Mouse (Mus musculus): ENCODE results near the gene Tmem63a. TPM values are rescaled to one million over a fixed set of nuclear protein-coding genes. Genes with fewer than 3 reads are reported as not detected.

Gene Tmem63a
- total RNA-seq, 1 experiment from 2014 or later = 92.4 TPM

GRCm38 (mm10) chr1:181010171-181010932, 68.2 kb downstream of the Tmem63a start:
- no peak for DNase-seq

DNA sequence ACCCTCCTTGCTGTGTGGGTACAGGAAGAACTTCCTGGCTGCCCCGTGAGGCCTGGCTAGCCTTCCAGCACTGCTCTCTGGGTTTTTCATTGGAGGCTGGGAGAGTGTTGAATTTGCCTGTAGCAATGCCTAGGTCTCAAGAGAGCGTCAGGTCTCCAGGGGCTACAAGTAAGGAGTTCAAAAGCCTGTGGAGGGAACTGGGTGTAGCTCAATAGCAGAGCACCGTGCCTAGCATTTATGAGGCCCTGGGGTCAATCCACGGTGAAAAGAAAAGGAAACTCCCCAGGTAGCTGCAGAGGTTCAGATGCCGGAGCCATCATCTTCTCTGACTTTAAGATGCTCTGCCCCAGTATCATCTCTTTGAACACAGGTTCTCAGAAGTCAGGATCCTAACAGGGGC, 69.5 kb downstream of the Tmem63a start:
- DNase-seq = no peak

DNA sequence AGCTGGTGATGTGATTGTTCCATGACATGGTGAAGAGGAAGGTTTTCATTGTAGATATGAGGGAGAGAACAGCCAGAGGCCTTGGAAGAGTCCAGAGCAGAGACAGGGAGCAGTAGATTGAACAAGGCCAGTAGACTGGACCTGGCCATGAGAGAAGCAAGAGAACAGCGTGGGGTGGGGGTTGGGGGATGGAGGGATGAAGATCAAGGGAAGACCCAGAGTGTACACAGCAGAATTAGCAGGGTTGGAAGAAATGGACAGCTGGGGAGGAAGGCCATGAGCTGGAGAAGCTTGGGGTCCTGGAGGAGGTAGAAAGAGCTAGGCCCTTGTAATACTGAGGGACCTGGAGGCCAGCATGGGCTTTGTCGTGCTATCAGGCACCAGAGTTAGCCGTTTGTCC, 70.3 kb downstream of the Tmem63a start:
- no peak for DNase-seq

GRCm38 (mm10) chr1:181013446-181013845, 71.3 kb downstream of the Tmem63a start:
- DNase-seq = no peak

GRCm38 (mm10) chr1:181014731-181015500, 72.8 kb downstream of the Tmem63a start:
- peak; percentile 55 for DNase-seq

DNA sequence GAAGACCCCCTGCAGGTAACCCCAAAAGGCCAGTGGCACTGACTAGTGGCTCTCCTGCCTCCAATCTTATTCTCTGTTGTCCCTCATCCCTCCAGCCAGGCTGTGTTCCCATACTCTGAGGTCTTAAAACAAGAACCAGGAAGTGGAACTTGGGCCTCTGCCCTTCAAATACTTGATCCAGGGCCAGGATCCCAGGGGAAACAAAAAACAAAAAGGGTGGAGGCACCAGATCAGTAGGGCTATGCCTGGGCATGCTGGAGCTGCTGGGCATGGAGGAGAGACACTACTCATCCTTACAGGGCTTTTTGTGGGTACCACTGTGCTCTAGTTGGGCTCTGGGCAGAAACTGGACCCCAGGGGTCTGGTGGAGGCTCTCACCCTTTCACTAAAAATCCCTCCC, 73.4 kb downstream of the Tmem63a start:
- DNase-seq = peak; percentile 50

DNA sequence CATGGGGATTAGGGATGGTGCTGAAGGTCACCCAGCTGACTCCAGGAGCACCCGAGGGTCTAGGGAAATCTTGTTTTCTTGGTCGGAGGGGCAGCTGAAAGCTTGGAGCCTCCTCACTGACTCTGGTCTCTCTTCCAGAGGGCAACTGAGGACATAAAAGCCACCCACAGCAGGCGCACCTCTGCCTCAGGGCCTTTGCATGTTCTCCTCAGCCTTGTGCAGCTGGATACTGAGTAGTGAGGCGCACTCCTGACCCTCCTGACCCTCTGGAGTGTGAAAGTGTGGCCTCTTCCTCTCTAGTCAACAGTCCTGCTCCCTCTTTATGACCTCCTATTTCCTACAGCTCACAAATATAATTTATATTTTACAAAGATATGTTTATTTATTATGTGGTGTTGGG, 73.9 kb downstream of the Tmem63a start:
- no peak for DNase-seq

GRCm38 (mm10) chr1:181016532-181017131, 74.5 kb downstream of the Tmem63a start:
- DNase-seq = peak; percentile 64

- DNase-seq = peak; percentile 85
Measured at GRCm38 (mm10) chr1:181017212-181017711, 75.1 kb downstream of the Tmem63a start.

DNA sequence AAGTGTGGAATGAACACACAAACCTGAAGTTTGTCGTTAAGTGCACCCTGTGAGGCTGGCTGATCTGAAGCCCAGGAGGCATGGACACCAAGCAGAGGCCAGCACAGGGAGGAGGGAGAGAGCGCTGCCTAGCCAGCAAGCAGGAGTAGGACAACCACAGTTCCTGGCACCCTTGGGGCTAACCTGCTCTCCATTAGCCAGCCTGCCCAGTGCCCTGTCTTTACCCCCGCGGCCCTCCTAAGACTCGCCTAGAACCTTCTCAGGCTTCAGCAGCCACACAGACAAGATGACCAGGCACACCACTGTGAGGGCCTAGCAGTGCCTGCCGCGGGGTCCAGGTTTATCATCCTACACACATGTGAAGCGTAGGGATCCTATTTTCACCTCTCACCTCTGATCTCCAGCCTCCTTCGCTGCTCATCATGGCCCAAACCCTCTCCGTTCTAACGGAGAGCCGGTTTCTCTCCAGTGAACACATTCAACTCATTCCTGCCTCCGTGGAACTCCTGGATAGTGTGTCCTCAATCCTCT, 75.8 kb downstream of the Tmem63a start:
- no peak for DNase-seq

DNA sequence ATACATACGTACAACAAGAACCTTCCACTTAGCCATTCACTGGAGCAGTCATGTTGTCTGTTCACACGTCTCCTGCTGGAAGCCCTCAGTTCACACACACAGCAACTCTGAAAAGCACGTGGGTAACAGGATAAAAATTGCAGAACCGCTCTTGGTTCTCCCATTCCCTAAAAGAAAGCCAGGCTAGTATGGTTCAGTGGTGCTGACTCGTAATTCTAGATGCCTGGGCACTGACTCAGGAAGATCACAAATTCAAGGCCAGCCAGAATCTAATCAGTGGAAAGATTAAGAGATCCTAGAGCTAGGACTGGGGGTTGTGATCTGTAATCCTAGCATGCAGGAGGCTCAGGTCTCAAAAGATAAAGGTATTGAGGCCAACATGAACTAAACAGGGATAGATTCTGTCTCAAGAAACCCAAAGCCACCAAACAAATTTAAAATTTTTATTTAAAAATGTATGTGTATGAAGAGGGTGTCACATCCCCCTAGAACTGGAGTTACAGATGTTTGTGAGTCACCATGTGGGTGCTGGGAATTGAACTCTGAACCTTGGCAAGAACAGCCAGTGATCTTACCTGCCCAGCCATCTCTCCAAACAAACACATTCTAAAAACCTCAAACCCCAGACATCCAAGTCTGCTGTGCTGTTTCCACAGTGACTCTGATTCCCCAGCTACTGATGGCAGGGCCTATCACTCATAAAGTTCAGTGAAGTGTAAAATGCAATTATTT, 78.8 kb downstream of the Tmem63a start, which contains the start of gene Ephx1:
Ephx1 (minus strand) TSS at position 149 of the 732 bp plus-strand sequence.
- no peak for DNase-seq

DNA sequence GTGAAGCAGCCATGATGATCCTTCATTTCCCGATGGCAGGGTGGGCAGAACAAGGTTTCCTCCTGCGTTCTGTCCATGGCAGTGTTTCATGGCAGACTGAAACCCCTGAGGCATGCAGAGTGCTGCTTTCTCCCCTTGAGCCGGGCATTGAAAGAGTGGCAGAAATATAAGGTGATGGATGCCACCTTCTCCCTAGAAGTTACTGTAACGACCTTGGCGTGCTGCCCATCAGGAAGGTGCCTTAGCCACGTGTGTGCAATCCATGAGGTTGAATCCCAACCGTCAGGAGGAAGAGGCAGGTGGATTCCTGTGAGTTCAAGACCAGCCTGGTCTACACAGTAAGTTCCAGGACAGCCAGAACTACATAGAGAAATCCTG, 79.3 kb downstream of the Tmem63a start:
- DNase-seq = no peak

DNA sequence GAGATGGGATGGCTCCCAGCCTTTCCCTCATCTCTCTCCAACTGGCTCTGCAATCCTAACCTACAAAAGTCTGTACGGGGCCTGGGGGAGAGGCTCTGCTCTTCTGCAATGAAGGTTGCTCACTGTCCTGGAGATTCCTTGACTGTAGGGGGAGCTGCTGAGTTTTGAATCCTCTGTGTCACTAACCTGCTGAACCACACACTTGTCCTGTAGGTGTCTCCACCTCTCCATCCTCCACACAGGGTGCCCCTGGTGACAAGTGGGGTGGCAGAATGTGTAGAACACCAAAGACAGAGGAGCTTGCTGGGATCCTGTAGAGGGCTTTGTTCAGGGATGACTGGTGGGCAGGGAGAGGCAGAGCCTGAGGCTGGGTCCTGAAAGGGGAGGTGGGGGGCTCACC, 80.1 kb downstream of the Tmem63a start:
- no peak for DNase-seq

Other genes with a start within 250 kb of the Tmem63a start
- gene Mixl1, start 245.3 kb upstream of the Tmem63a start, total RNA-seq (2021) = not detected in 2 replicates
- gene Acbd3, start 216.3 kb upstream of the Tmem63a start, total RNA-seq (2021) = 45.5 and 48.8 TPM in 2 replicates
- 739 and 836 TPM in 2 replicates for gene H3f3a, start 128.4 kb upstream of the Tmem63a start, total RNA-seq (2021)
- 21.7 and 26.0 TPM in 2 replicates for gene Sde2, start 91.2 kb upstream of the Tmem63a start, total RNA-seq (2021)
- 0.38 and 0.73 TPM in 2 replicates for gene Lefty2, start 49.2 kb upstream of the Tmem63a start, total RNA-seq (2021)
- 35.0 and 46.2 TPM in 2 replicates for gene Pycr2, start 38.1 kb upstream of the Tmem63a start, total RNA-seq (2021)
- 6.1 and 9.5 TPM in 2 replicates for gene Lefty1, start 7.3 kb upstream of the Tmem63a start, total RNA-seq (2021)
- 95.7 and 112 TPM in 2 replicates for gene Ephx1, start 78.6 kb downstream of the Tmem63a start, total RNA-seq (2021)
- not detected in 2 replicates for gene 9130409I23Rik, start 108.9 kb downstream of the Tmem63a start, total RNA-seq (2021)
- 24.6 and 25.4 TPM in 2 replicates for gene Nvl, start 201.9 kb downstream of the Tmem63a start, total RNA-seq (2021)
- gene Cnih4, start 202.3 kb downstream of the Tmem63a start, total RNA-seq (2021) = 43.7 and 44.3 TPM in 2 replicates